Mouse (Mus musculus) E14TG2a.4 (cell line): ENCODE results near the gene Smyd3.

Source experiments
- H3K27me3 ChIP-seq: 2 replicates; pipeline ENCODE4 v1.6.1; 2014; ENCODE audit warnings: low read length, control low read depth; ENCODE audit not compliant: insufficient read depth
- H3K36me3 ChIP-seq: 2 replicates; pipeline ENCODE4 v1.6.1; 2014; ENCODE audit warnings: low read length, control low read depth; ENCODE audit not compliant: insufficient read depth
- H3K4me1 ChIP-seq: replicated peaks from 2 replicates; pipeline ENCODE4 v1.6.1; 2014; ENCODE audit warnings: low read depth, low read length, control low read depth
- H3K4me3 ChIP-seq: replicated peaks from 2 replicates; pipeline ENCODE4 v1.5.1; 2014; ENCODE audit warnings: mild to moderate bottlenecking, low read length
- H3K9me3 ChIP-seq: 2 replicates; pipeline ENCODE4 v1.6.1; 2014; ENCODE audit warnings: low read length, control low read depth
- CTCF ChIP-seq: conservative IDR thresholded peaks from 2 replicates; pipeline ENCODE4 v1.5.1; 2014; ENCODE audit warnings: low read length
- NANOG ChIP-seq: IDR thresholded peaks from 2 replicates; pipeline ENCODE4 v1.6.1; 2014; ENCODE audit warnings: borderline replicate concordance, low read length, mixed read lengths
- POU5F1 ChIP-seq: IDR thresholded peaks from 2 replicates; pipeline ENCODE4 v1.6.1; 2014; ENCODE audit warnings: low read length, borderline replicate concordance

Smyd3 gene

GRCm38 (mm10) chr1:179361481-179362466 lies 156.1 kb downstream of the Smyd3 start:
- no peaks in the 10 kb centered on the region for H3K27me3 ChIP-seq
- no peak overlapping the region for H3K4me3 ChIP-seq
- H3K9me3 ChIP-seq, result peaks cover 6% of the 10 kb centered on the region; the same call in 1 of the 2 replicates
- peaks cover 10% of the 10 kb centered on the region; the same call in 1 of the 2 replicates for H3K36me3 ChIP-seq
- H3K4me1 ChIP-seq, result no peaks in the 10 kb centered on the region
- TF ChIP-seq POU5F1, result no peak
- TF ChIP-seq CTCF, result no peak
- no peak for TF ChIP-seq NANOG

GRCm38 (mm10) chr1:179357111-179357510 lies 160.7 kb downstream of the Smyd3 start:
- H3K4me1 ChIP-seq, result no peaks in the 10 kb centered on the region
- no peaks in the 10 kb centered on the region for H3K36me3 ChIP-seq
- 0 out of 2 replicates have a peak, but pooled peaks cover 3% of the 10 kb centered on the region for H3K9me3 ChIP-seq
- no peak for TF ChIP-seq CTCF
- no peak for TF ChIP-seq NANOG
- TF ChIP-seq POU5F1, result no peak
- no peaks in the 10 kb centered on the region for H3K27me3 ChIP-seq
- H3K4me3 ChIP-seq, result no peak overlapping the region

- H3K27me3 ChIP-seq, result no peaks in the 10 kb centered on the region
- H3K4me1 ChIP-seq, result no peaks in the 10 kb centered on the region
- H3K9me3 ChIP-seq, result 0 out of 2 replicates have a peak, but pooled peaks cover 3% of the 10 kb centered on the region
- no peak overlapping the region for H3K4me3 ChIP-seq
- TF ChIP-seq NANOG (no peak), CTCF (no peak), POU5F1 (no peak)
- H3K36me3 ChIP-seq, result no peaks in the 10 kb centered on the region
Observed at GRCm38 (mm10) chr1:179354250-179354649, 163.6 kb downstream of the Smyd3 start.

- no peak for TF ChIP-seq POU5F1
- TF ChIP-seq CTCF, result no peak
- no peak for TF ChIP-seq NANOG
- peaks cover 8% of the 10 kb centered on the region; the same call in 1 of the 2 replicates for H3K36me3 ChIP-seq
- H3K9me3 ChIP-seq, result no peaks in the 10 kb centered on the region
- H3K27me3 ChIP-seq, result no peaks in the 10 kb centered on the region
- no peak overlapping the region for H3K4me3 ChIP-seq
- no peaks in the 10 kb centered on the region for H3K4me1 ChIP-seq
Observed at GRCm38 (mm10) chr1:179345318-179345925, 172.4 kb downstream of the Smyd3 start.

GRCm38 (mm10) chr1:179343426-179343825 lies 174.4 kb downstream of the Smyd3 start:
- no peaks in the 10 kb centered on the region for H3K9me3 ChIP-seq
- TF ChIP-seq CTCF (no peak), NANOG (no peak), POU5F1 (no peak)
- H3K36me3 ChIP-seq, result peaks cover 8% of the 10 kb centered on the region; the same call in 1 of the 2 replicates
- H3K27me3 ChIP-seq, result no peaks in the 10 kb centered on the region
- no peak overlapping the region for H3K4me3 ChIP-seq
- no peaks in the 10 kb centered on the region for H3K4me1 ChIP-seq

GRCm38 (mm10) chr1:179341589-179341988 lies 176.3 kb downstream of the Smyd3 start:
- H3K27me3 ChIP-seq, result no peaks in the 10 kb centered on the region

GRCm38 (mm10) chr1:179339066-179339465 lies 178.8 kb downstream of the Smyd3 start:
- Histone ChIP-seq H3K27me3 (no peaks in the 10 kb centered on the region), H3K9me3 (no peaks in the 10 kb centered on the region), H3K4me1 (peaks cover 9% of the 10 kb centered on the region; the same call in 1 of the 2 replicates), H3K4me3 (no peak overlapping the region), H3K36me3 (peaks cover 8% of the 10 kb centered on the region; the same call in 1 of the 2 replicates)
- TF ChIP-seq NANOG (no peak), CTCF (no peak), POU5F1 (no peak)

More at GRCm38 (mm10) chr1:179341589-179341988, 176.3 kb downstream of the Smyd3 start:
- Histone ChIP-seq H3K4me3 (no peak overlapping the region), H3K9me3 (no peaks in the 10 kb centered on the region), H3K4me1 (no peaks in the 10 kb centered on the region), H3K36me3 (peaks cover 8% of the 10 kb centered on the region; the same call in 1 of the 2 replicates)
- no peak for TF ChIP-seq CTCF
- no peak for TF ChIP-seq POU5F1
- TF ChIP-seq NANOG, result no peak

- Histone ChIP-seq H3K36me3 (no peaks in the 10 kb centered on the region), H3K9me3 (no peaks in the 10 kb centered on the region), H3K4me3 (no peak overlapping the region), H3K4me1 (peaks cover 9% of the 10 kb centered on the region; the same call in 1 of the 2 replicates), H3K27me3 (no peaks in the 10 kb centered on the region)
- no peak for TF ChIP-seq NANOG
- TF ChIP-seq CTCF, result no peak
- TF ChIP-seq POU5F1, result no peak
Observed at GRCm38 (mm10) chr1:179337529-179337928, 180.3 kb downstream of the Smyd3 start.
